Mouse (Mus musculus) liver, adult 2 months (tissue): Measurements from ENCODE around the gene Mybbp1a. TPM values are rescaled to one million over a fixed set of nuclear protein-coding genes. Genes with fewer than 3 reads are reported as not detected.

Experiments
- DNase-seq: peaks from one replicate; pipeline ENCODE4 v3.0.0-alpha.2; 2011; ENCODE audit warnings: low read depth, low spot score; ENCODE audit errors: extremely low read depth
- H3K27ac ChIP-seq: fragments of 200-500 bp; replicated peaks from 2 replicates; pipeline ENCODE4 v1.5.1; 2012; ENCODE audit warnings: low read depth, mild to moderate bottlenecking, control low read depth, inconsistent platforms, low read length; ENCODE audit not compliant: insufficient read depth
- H3K27me3 ChIP-seq: fragments of 200-500 bp; 2 replicates; pipeline ENCODE4 v1.6.1; 2012; ENCODE audit warnings: mild to moderate bottlenecking, moderate library complexity, low read length, inconsistent platforms; ENCODE audit not compliant: control insufficient read depth, insufficient read depth
- H3K36me3 ChIP-seq: fragments of 200-500 bp; 2 replicates; pipeline ENCODE4 v1.6.1; 2012; ENCODE audit warnings: low read length, inconsistent platforms; ENCODE audit not compliant: control insufficient read depth, insufficient read depth
- H3K4me1 ChIP-seq: fragments of 200-500 bp; 2 replicates; pipeline ENCODE4 v1.6.1; 2011; ENCODE audit warnings: low read length; ENCODE audit not compliant: control insufficient read depth, insufficient read depth
- H3K4me3 ChIP-seq: fragments of 200-500 bp; 2 replicates; pipeline ENCODE4 v1.5.1; 2011; ENCODE audit warnings: low read depth, mild to moderate bottlenecking, control low read depth, low read length, moderate library complexity; ENCODE audit not compliant: insufficient read depth
- H3K79me2 ChIP-seq: fragments of 200-500 bp; 2 replicates; pipeline ENCODE4 v1.6.1; 2012; ENCODE audit warnings: inconsistent platforms, mild to moderate bottlenecking, low read length, moderate library complexity; ENCODE audit not compliant: control insufficient read depth, insufficient read depth
- H3K9ac ChIP-seq: fragments of 200-500 bp; 2 replicates; pipeline ENCODE4 v1.6.1; 2012; ENCODE audit warnings: low read depth, mild to moderate bottlenecking, control low read depth, inconsistent platforms, low read length
- CTCF ChIP-seq: fragments of 200-500 bp; IDR thresholded peaks from 2 replicates; pipeline ENCODE4 v1.5.1; 2011; ENCODE audit warnings: low read depth, low read length, control low read depth
- POLR2A ChIP-seq: fragments of 200-500 bp; IDR thresholded peaks from 2 replicates; pipeline ENCODE4 v1.6.1; 2011; ENCODE audit warnings: low read length, control low read depth; ENCODE audit not compliant: insufficient read depth; ENCODE audit errors: extremely low read depth
- WGBS: fragments of 180-500 bp; shearing (Covaris S2); methylation state at CpG from one replicate; pipeline ENCODE4 v1.1.7; 2018; 5-methylcytosine and 5-hydroxymethylcytosine counted together
- polyA plus RNA-seq: library from polyadenylated mRNA; depleted of rRNA; stranded (reverse); fragments of >200 nt; gene quantifications from 2 replicates; pipeline ENCODE4 v1.2.3, GENCODE M21; 2012
- total RNA-seq: library from RNA; depleted of rRNA; stranded (reverse); fragments of >200 nt; gene quantifications from 2 replicates; pipeline ENCODE4 v1.2.3, GENCODE M21; 2014

Mybbp1a gene
- total and polyA plus RNA-seq, 2 experiments, result 13.7 to 21.6 TPM

GRCm38 (mm10) chr11:72406079-72406675 lies 35.0 kb upstream of the Mybbp1a start:
- TF ChIP-seq CTCF (no peak), POLR2A (no peak)
- DNase-seq, result no peak
- Histone ChIP-seq H3K27me3 (no peaks in the 10 kb centered on the region), H3K4me1 (peaks cover 4% of the 10 kb centered on the region; the same call in 1 of the 2 replicates), H3K79me2 (no peaks in the 10 kb centered on the region), H3K36me3 (no peaks in the 10 kb centered on the region), H3K27ac (no peak overlapping the region), H3K4me3 (no peak overlapping the region), H3K9ac (no peak overlapping the region)
- 75% methylated on average over 8 of the region's 8 CpGs for WGBS

- no peaks in the 10 kb centered on the region for H3K27me3 ChIP-seq
- no peaks in the 10 kb centered on the region for H3K79me2 ChIP-seq
- no peaks in the 10 kb centered on the region for H3K36me3 ChIP-seq
- H3K4me3 ChIP-seq, result no peak overlapping the region
- DNase-seq, result no peak
- peaks cover 4% of the 10 kb centered on the region; the same call in 1 of the 2 replicates for H3K4me1 ChIP-seq
- no peak overlapping the region for H3K27ac ChIP-seq
- TF ChIP-seq CTCF (no peak), POLR2A (no peak)
- 48% methylated on average over 3 of the region's 3 CpGs for WGBS
- H3K9ac ChIP-seq, result no peak overlapping the region
Measured at GRCm38 (mm10) chr11:72407081-72407480, 34.1 kb upstream of the Mybbp1a start.

- no peak overlapping the region for H3K4me3 ChIP-seq
- 51% methylated on average over 7 of the region's 7 CpGs for WGBS
- TF ChIP-seq CTCF (no peak), POLR2A (no peak)
- no peaks in the 10 kb centered on the region for H3K79me2 ChIP-seq
- no peaks in the 10 kb centered on the region for H3K36me3 ChIP-seq
- no peak overlapping the region for H3K9ac ChIP-seq
- no peak for DNase-seq
- H3K27ac ChIP-seq, result no peak overlapping the region
- no peaks in the 10 kb centered on the region for H3K27me3 ChIP-seq
- peaks cover 4% of the 10 kb centered on the region; the same call in 1 of the 2 replicates for H3K4me1 ChIP-seq
Measured at GRCm38 (mm10) chr11:72407574-72407973, 33.6 kb upstream of the Mybbp1a start.

- Histone ChIP-seq H3K9ac (no peak overlapping the region), H3K27me3 (no peaks in the 10 kb centered on the region), H3K4me3 (no peak overlapping the region), H3K79me2 (no peaks in the 10 kb centered on the region), H3K27ac (no peak overlapping the region), H3K4me1 (peaks cover 4% of the 10 kb centered on the region; the same call in 1 of the 2 replicates), H3K36me3 (no peaks in the 10 kb centered on the region)
- WGBS, result 90% methylated on average over 9 of the region's 9 CpGs
- DNase-seq, result no peak
- no peak for TF ChIP-seq POLR2A
- TF ChIP-seq CTCF, result no peak
Measured at GRCm38 (mm10) chr11:72408451-72409170, 32.5 kb upstream of the Mybbp1a start.

DNA sequence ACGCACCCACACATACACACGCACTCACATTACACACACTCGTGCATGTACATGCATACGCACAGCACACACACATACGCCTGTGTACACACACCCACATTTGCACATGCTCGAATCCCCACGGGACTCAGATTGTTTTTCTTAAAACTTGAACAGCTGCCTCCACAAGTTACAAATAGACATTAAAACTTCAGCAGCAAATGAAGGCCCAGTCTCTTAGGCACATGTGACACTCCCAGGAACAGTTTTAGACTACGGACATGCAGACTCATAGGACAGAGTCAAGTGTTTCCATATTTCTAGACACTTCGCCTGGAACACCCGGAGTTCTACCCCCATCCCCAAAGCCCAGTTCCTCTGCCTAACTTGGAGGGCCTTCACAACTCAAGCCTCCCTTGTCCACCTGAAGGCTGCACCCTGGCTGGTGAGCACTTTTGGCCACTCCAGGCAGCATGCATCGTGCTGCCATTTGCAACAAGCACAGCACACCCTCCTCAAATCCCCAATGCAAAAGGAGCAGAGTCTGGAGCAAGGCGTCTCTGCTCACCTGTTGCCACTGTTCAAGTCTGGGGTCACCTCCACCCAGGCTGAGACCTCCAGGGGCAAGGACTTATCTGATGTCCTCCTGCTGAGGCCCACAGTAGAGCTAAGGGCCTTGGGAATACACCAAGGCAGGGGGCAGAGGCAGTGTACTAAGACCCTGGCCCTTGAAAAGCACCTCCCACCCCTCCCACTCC lies 31.3 kb upstream of the Mybbp1a start:
- H3K27me3 ChIP-seq, result no peaks in the 10 kb centered on the region
- TF ChIP-seq CTCF, result no peak
- no peak for TF ChIP-seq POLR2A

More for the DNA sequence above, 31.3 kb upstream of the Mybbp1a start:
- Histone ChIP-seq H3K4me3 (no peak overlapping the region), H3K27ac (no peak overlapping the region), H3K79me2 (no peaks in the 10 kb centered on the region), H3K9ac (no peak overlapping the region), H3K4me1 (peaks cover 4% of the 10 kb centered on the region; the same call in 1 of the 2 replicates), H3K36me3 (no peaks in the 10 kb centered on the region)
- 92% methylated on average over 12 of the region's 12 CpGs for WGBS
- DNase-seq, result no peak
